Mouse (Mus musculus) heart, postnatal 25 days (tissue): ENCODE data around the gene Ggn. TPM values are rescaled to one million over a fixed set of nuclear protein-coding genes. Genes with fewer than 3 reads are reported as not detected.
"Not testable (repeated sequence)": the region's sequence is repeated elsewhere in the genome, so short reads cannot be mapped to it uniquely, and the experiment has no call there.

Source experiments
- DNase-seq: peaks from one replicate; pipeline ENCODE4 v3.0.0; 2022; ENCODE audit warnings: low spot score
- intact Hi-C: fragments of 180-260 bp; cut with DNase I; formaldehyde crosslinking; loops from one replicate; pipeline ENCODE4 v1.15.1; 2025
- total RNA-seq, 2 experiments: library from RNA; stranded (reverse); gene quantifications; 2 replicates each; pipeline ENCODE4 v1.2.3; 2021

Ggn gene
- total RNA-seq, 2 experiments from 2014 or later = 0.39 to 0.45 TPM

DNA sequence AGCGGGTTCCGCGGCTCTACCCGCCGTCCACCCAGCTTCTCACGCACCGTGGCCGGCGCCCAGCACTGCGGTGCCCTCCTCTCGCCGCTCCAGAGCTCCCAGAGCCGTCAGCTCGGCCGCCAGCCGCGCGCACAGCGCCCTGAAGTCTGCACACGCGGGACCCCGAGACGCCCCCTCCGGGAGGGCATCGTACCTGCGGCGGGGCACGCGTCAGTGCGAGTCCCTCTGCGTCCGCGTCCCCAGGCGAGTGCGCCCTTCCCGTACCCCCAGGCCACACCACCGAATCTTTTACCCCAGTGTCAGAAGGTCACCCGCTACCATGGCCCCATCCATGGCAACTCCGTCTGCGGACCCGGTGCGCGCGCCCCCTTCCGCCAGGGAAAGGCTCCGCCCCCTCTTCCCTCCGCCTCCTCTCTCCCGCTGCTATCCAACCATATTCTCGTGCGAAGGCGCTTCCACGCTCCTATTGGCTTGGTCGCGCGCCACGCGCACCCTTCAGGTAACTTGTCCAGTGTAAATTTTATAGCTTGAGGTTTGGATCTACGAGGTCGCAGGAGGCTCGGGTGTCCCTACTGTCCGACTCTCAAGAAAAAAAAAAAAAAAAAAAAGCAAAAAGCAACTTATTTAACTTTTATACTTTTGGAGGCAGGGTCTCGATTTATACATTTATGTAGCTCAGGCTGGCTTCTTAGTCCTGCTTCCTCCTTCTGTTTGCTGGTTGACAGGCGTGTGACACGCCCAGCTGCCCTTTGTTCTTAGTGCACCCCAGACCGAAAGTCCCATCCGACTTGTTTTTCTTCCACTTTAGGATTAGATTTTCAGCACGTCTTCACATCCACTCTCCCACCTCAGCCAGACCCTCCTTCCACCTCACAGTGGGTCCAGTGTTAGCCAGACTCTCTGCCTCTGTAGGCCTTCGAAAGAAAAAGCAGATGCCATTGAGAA lies 13.9 kb upstream of the Ggn start, which contains the start of gene Fam98c:
Gene Fam98c (minus strand): TSS at position 397 of the 945 bp plus-strand sequence.
- DNase-seq = peak; percentile 69
- intact Hi-C loops = loop anchor here (1.0 kb wide), 1 partner anchor 24 kb away; the partner anchor contains the start of gene Psmd8

- no peak for DNase-seq
- intact Hi-C loops = no loop called here
These were observed 11.7 kb upstream of the Ggn start for GRCm38 (mm10) chr7:29158264-29158663.

DNA sequence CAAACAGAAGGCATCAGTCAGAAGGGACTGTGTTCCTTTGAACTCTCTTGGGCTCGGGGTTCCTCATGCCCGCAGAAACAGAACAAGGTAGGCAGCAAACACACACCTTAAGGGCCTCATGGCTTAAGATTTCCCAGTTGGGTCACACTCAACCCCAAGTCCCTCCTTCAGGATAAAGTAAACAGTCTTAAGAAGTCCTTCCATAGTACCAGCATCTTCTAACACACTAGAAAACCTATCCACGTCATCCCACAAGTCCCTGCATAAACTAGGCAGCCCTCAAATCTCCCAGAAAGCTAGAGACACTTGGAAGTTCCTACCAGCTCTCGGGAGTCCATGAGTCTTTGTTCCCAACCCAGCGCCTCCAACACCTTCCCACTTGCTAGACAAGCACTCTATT lies 7.7 kb upstream of the Ggn start:
- DNase-seq = no peak
- intact Hi-C loops = no loop called here

GRCm38 (mm10) chr7:29162750-29163525 lies 7.1 kb upstream of the Ggn start:
- no peak for DNase-seq
- intact Hi-C loops = no loop called here

DNA sequence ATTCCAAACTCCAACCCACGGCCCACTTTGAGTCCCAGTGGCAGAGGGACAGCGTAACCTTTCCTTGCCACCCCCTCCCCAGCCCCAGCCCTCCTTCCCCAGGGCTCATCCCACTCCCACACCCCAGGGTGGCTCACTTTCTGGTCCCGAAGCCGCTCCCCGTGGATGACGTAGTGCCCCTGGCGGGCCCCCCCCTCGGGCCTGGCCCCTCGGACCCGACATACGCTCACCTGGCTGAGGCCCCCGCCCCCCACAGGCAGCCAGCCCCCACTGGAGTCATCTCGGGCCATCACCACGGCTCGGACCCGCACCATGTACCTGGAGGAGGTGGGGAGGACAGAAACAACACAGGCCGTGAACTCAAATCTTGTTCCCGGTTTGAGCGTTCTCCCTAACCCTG lies 2.4 kb upstream of the Ggn start:
- intact Hi-C loops = no loop called here
- DNase-seq = no peak

GRCm38 (mm10) chr7:29168121-29168695 lies 1.8 kb upstream of the Ggn start:
- intact Hi-C loops = no loop called here
- DNase-seq = no peak

DNA sequence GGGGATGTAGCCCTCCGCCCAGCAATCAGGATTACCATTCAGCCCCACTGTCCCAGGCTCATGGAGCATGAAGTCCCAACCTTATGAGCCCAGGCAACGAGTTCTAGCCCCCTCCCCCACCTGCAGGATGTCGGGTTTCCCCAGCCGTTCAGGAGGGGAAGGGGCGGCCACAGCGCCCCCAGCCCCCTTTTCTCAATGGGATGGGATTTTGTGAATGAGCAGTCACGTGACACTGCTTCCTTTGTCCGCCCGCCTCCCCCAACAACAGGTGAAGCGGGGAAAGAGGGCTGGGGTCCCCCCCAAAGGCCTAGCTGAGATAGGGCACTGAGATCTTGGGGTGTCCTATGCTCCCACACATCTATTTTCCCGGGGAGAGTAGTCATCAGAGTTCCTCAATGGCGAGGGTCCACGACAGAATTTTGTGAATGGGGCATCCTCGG lies 1.2 kb upstream of the Ggn start:
- no peak for DNase-seq
- intact Hi-C loops = no loop called here

- intact Hi-C loops = no loop called here
- DNase-seq = peak; percentile 65
These were observed 562 bp upstream of the Ggn start for GRCm38 (mm10) chr7:29169231-29170065.

DNA sequence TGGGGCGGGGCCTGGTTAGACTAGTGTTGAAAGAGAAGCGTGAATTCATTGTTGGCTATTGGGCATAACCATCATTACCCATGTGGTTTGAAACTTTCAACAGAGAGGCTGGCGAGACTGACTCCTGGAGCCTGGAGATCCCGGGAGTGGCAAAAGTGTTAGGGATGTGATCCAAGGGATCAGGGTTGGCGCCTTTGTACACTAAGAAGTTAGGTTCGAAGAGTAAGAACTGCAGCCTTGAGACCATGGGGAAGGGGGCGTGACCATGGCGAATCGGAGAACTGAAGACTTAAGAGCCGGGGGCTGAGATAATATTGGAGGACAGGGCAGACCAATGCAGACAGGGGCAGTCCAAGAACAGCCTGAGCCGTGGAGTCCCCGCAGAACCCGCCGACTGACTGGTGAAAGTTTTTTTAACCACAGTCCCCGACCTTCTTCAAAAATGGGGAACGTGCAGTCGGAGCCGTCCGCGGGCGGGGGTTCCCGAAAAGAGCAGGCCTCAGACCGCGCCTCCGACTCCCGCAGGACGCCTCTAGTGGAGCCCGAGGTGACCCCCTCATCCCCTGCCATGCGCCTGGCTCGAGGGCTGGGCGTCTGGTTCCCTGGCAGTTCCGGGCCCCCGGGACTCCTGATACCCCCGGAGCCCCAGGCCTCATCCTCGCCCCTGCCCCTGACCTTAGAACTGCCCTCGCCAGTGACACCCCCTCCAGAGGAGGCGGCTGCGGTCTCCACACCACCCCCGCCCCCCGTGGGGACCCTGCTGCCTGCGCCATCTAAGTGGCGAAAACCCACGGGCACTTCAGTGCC lies 948 bp downstream of the Ggn start:
- intact Hi-C loops = no loop called here
- no peak for DNase-seq

GRCm38 (mm10) chr7:29171562-29172097 lies 1.6 kb downstream of the Ggn start:
- intact Hi-C loops = no loop called here
- no peak for DNase-seq

- intact Hi-C loops = no loop called here
These were observed 2.5 kb downstream of the Ggn start for GRCm38 (mm10) chr7:29172390-29173016.

DNA sequence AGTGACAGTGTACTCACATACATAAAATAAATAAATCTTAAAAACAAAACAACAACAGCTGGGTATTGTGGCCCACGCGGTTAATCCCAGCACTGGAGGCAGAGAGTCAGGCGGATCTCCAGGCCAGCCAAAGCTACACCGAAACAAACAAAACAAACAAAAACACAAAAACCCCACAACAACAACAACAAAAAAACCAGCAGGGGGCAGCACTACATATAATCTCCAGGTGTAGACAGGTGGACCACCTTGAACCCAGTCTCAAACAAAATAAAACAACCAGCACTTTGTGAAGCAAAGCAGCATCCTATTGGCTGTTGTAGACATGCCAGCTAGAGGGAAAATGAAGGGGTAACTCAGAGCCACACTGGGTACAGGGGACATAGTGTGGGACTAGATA lies 8.1 kb downstream of the Ggn start:
- intact Hi-C loops = loop anchor here (2.0 kb wide), 1 partner anchor 119 kb away; no protein-coding TSS in a partner anchor
- DNase-seq = no peak

More at GRCm38 (mm10) chr7:29172390-29173016, 2.5 kb downstream of the Ggn start:
- DNase-seq = no peak

DNA sequence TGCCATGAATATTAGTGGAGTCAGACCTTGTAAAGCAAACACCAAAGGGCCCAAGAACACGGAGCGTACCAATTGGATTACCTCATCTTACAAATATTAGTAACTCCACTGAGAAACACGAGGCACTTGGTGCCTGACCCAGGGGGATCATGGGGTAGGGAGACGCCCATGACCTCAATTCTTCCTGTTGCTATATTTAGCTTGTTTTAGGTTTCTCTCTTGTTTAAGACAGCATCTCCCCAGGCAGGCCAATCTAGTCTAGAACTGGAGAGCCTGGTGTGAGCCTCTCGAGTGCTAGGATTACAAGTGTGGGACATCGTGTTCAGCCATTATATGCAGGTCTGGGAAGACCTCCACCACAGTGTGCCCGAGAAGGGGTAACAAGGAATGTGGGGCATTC lies 9.3 kb downstream of the Ggn start:
- intact Hi-C loops = loop anchor here (2.0 kb wide), 1 partner anchor 117 kb away; no protein-coding TSS in a partner anchor
- no peak for DNase-seq

DNA sequence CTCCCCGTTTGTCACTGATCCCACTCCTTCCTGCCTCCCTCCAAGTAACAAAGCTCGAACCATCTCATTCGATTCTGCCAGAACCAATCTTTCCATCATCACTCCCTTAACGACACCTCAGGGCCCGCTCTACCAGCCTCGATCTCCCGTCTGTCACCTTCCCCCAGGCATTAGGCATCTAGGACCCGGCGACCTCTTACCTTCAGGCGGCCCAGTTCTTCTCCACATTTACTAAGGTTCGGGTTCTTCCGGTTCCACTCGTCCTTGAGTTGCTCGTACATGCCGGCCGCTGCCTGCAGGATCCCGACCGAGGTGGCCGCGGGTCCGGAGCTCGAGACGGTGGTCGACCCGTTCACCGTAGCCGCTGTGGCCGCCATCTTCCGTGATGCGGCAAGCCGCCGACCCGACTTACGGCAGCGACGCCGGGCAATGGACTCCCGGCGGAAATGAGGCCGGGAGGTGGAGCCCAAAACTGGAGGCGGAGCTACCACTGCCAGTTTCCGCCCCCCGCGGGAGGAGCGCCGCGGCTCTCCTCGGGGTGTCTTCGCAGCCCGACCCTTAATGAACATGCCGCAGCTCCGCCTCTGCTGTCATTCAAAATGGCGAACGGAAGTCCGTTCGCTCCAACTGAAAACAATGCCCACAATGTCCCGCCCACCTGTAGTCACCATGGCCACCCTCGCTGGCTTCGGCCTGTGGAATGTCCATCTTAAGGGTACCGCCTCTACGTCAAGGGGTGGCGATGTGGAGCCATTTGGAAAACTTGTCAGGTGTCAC lies 10.3 kb downstream of the Ggn start, which contains the start of gene Psmd8:
Gene Psmd8 (minus strand): TSS at position 625 of the 777 bp plus-strand sequence.
- intact Hi-C loops = loop anchor here (1.0 to 2.0 kb wide), 2 partner anchors 24 to 59 kb away; partner anchors contain the start of genes Fam98c and Yif1b
- DNase-seq = peak; percentile 96

- intact Hi-C loops = loop anchor here (1.0 to 2.0 kb wide), 2 partner anchors 25 to 58 kb away; partner anchors contain the start of genes Fam98c and Yif1b
- no peak for DNase-seq
These were observed 10.8 kb downstream of the Ggn start for GRCm38 (mm10) chr7:29180854-29181236.

- intact Hi-C loops = loop anchor here (2.0 kb wide), 1 partner anchor 57 kb away; the partner anchor contains the start of gene Yif1b
- not testable (repeated sequence) for DNase-seq
These were observed 11.3 kb downstream of the Ggn start for GRCm38 (mm10) chr7:29181323-29181722.

DNA sequence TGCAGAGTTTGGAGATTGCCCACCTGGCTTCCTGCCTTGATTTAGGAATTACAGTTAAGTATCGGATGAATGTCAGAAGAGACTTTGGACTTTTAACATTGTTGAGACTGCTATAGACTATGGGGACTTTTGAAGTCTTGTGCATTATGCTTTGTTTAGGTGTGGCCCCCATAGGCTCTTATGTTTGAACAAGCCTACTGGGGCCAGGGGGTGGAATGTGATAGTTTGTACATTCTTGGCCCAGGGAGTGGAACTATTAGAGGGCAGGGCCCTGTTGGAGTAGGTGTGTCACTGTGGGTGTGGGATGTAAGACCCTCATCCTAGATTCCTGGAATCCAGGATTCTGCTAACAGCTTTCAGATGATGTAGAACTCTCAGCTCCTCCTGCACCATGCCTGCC lies 24.2 kb downstream of the Ggn start:
- DNase-seq, intact Hi-C loops: not testable (repeated sequence)
